Mouse (Mus musculus): ENCODE results near the gene D6Ertd527e.

DNA sequence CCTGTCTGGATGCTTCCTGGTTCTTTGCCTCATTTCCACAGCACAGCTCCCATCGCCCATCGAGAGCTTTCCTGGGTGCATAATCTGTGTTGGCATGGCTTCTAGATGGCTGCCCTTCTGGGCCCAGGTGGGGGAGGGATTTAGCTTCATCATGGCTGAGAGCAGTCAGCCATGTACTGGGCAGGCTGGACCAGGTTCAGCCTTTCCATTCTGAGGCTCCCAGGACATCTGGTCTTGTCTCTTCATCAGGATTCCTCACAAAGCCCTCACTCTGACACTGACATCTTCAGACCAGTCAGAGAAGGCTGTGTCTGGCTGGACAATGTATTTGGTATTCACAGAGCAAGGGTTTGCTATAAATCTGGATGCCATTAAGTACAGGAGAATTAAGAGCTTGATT is 11.4 kb downstream of the D6Ertd527e start:
- TF ChIP-seq POLR2A (IDR thresholded peaks at IDR 0.05; ENCODE audit: low read depth, low read length), result no peak
- TF ChIP-seq CTCF (IDR thresholded peaks at IDR 0.05; ENCODE audit: extremely low read depth, insufficient read length, insufficient replicate concordance, low read depth, low read length), result no peak
